Mouse (Mus musculus) macrophage (primary cell): ENCODE results near the gene Ccl20. TPM values are rescaled to one million over a fixed set of nuclear protein-coding genes. Genes with fewer than 3 reads are reported as not detected.

Source experiments
- H3K27ac ChIP-seq: fragments of 350-480 bp; formaldehyde crosslinking; 2 replicates; pipeline ENCODE4 v1.9.0; 2021
- H3K36me3 ChIP-seq: fragments of 350-480 bp; formaldehyde crosslinking; 2 replicates; pipeline ENCODE4 v1.9.0; 2021; ENCODE audit errors: inconsistent target
- H3K4me3 ChIP-seq: fragments of 350-480 bp; formaldehyde crosslinking; 2 replicates; pipeline ENCODE4 v1.9.0; 2021; ENCODE audit errors: inconsistent target
- H3K79me2 ChIP-seq: fragments of 350-480 bp; formaldehyde crosslinking; 2 replicates; pipeline ENCODE4 v1.9.0; 2021; ENCODE audit errors: inconsistent target
- WGBS: methylation state at CpG from one replicate; pipeline ENCODE4 v1.1.7; 2026; ENCODE audit warnings: inconsistent platforms; ENCODE audit not compliant: missing documents; 5-methylcytosine and 5-hydroxymethylcytosine counted together
- polyA plus RNA-seq: library from polyadenylated mRNA; stranded (reverse); fragments of 250-400 nt; gene quantifications from 3 replicates; pipeline ENCODE4 v1.2.4, GENCODE M21; 2018; ENCODE audit warnings: inconsistent platforms

Gene Ccl20
- polyA plus RNA-seq, 1 experiment from 2014 or later, result not detected

- H3K27ac ChIP-seq, result no peak overlapping the region
- no peaks in the 10 kb centered on the region for H3K79me2 ChIP-seq
- no peaks in the 10 kb centered on the region for H3K36me3 ChIP-seq
- WGBS, result 49% methylated on average over 5 of the region's 5 CpGs
- H3K4me3 ChIP-seq, result no peak overlapping the region
Measured at GRCm38 (mm10) chr1:83111726-83112125, 4.8 kb upstream of the Ccl20 start.

GRCm38 (mm10) chr1:83117217-83117616 is 651 bp downstream of the Ccl20 start:
- Histone ChIP-seq H3K4me3 (no peak overlapping the region), H3K36me3 (no peaks in the 10 kb centered on the region), H3K79me2 (no peaks in the 10 kb centered on the region), H3K27ac (no peak overlapping the region)
- 97% methylated on average over 3 of the region's 3 CpGs for WGBS

DNA sequence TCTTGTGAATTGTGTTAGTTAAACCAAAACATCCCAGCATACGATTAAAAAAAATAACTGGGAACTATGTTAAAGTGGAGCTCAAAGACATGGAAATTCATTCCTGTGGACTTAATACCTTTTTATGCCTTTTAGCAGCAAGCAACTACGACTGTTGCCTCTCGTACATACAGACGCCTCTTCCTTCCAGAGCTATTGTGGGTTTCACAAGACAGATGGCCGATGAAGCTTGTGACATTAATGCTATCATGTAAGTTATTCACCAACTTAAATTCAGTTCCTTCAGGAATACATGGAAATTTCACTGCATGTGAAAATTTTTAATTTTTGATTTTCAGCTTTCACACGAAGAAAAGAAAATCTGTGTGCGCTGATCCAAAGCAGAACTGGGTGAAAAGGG is 1.1 kb downstream of the Ccl20 start:
- Histone ChIP-seq H3K27ac (no peak overlapping the region), H3K36me3 (no peaks in the 10 kb centered on the region)
- 94% methylated on average over 7 of the region's 7 CpGs for WGBS

GRCm38 (mm10) chr1:83119903-83120302 is 3.3 kb downstream of the Ccl20 start:
- Histone ChIP-seq H3K36me3 (no peaks in the 10 kb centered on the region), H3K27ac (no peak overlapping the region), H3K79me2 (no peaks in the 10 kb centered on the region), H3K4me3 (no peak overlapping the region)

More for the DNA sequence above, 1.1 kb downstream of the Ccl20 start:
- H3K79me2 ChIP-seq, result no peaks in the 10 kb centered on the region
- H3K4me3 ChIP-seq, result no peak overlapping the region

DNA sequence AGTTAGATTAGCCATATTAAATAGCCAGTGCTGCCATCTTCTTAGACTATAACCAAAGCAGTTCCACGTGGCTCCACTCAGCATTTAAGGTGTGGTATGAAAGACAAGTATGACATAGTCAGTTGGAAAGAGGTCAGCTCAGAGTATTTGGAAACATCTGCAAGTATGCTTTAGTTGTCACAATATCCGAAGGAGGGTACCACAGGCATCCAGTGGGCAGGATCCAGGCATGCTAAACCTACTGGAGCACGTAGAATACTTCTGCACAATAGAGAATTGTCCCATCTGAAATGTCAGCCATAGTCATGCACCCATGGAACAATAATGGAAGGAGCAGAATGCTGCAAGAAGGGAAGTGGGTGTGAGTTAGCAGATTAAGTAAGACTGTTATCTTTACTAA is 3.7 kb downstream of the Ccl20 start:
- Histone ChIP-seq H3K27ac (no peak overlapping the region), H3K36me3 (no peaks in the 10 kb centered on the region), H3K4me3 (no peak overlapping the region), H3K79me2 (no peaks in the 10 kb centered on the region)
- WGBS, result 82% methylated on average over 3 of the region's 3 CpGs

GRCm38 (mm10) chr1:83123201-83123600 is 6.6 kb downstream of the Ccl20 start:
- Histone ChIP-seq H3K27ac (no peak overlapping the region), H3K4me3 (no peak overlapping the region), H3K36me3 (no peaks in the 10 kb centered on the region), H3K79me2 (no peaks in the 10 kb centered on the region)
- 87% methylated on average over 2 of the region's 2 CpGs for WGBS

GRCm38 (mm10) chr1:83135829-83136228 is 19.3 kb downstream of the Ccl20 start:
- Histone ChIP-seq H3K27ac (no peak overlapping the region), H3K79me2 (no peaks in the 10 kb centered on the region), H3K4me3 (no peak overlapping the region), H3K36me3 (no peaks in the 10 kb centered on the region)
- WGBS, result 71% methylated on average over 7 of the region's 7 CpGs

- 90% methylated on average over 8 of the region's 8 CpGs for WGBS
Measured at GRCm38 (mm10) chr1:83137847-83138246, 21.3 kb downstream of the Ccl20 start.

DNA sequence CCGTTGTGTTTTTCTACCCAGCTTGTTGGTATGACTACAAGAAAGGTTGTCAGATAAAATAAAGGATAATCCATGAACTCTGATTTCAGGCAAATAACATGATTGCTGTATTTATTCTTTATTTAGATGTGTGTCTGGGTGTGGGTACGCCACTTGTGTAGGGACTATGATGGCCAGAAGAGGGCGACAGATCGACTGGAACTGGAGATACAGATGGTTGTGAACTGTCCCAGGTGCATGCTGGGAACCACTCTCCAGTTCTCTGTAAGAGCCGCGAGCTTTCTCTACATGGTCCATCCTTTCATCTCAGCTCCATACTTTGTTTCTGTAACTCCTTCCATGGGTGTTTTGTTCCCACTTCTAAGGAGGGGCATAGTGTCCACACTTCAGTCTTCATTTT is 22.2 kb downstream of the Ccl20 start:
- H3K27ac ChIP-seq, result no peak overlapping the region
- no peaks in the 10 kb centered on the region for H3K79me2 ChIP-seq
- H3K4me3 ChIP-seq, result no peak overlapping the region
- 85% methylated on average over 6 of the region's 6 CpGs for WGBS
- H3K36me3 ChIP-seq, result no peaks in the 10 kb centered on the region

More at GRCm38 (mm10) chr1:83137847-83138246, 21.3 kb downstream of the Ccl20 start:
- no peaks in the 10 kb centered on the region for H3K79me2 ChIP-seq
- H3K4me3 ChIP-seq, result no peak overlapping the region
- no peaks in the 10 kb centered on the region for H3K36me3 ChIP-seq
- H3K27ac ChIP-seq, result no peak overlapping the region

- H3K4me3 ChIP-seq, result no peak overlapping the region
- no peaks in the 10 kb centered on the region for H3K36me3 ChIP-seq
- no peaks in the 10 kb centered on the region for H3K79me2 ChIP-seq
- no peak overlapping the region for H3K27ac ChIP-seq
- WGBS, result 76% methylated on average over 8 of the region's 8 CpGs
Measured at GRCm38 (mm10) chr1:83141510-83141909, 24.9 kb downstream of the Ccl20 start.

- Histone ChIP-seq H3K79me2 (no peaks in the 10 kb centered on the region), H3K4me3 (no peak overlapping the region), H3K36me3 (no peaks in the 10 kb centered on the region), H3K27ac (no peak overlapping the region)
- 77% methylated on average over 5 of the region's 5 CpGs for whole genome bisulfite sequencing
Measured at GRCm38 (mm10) chr1:83142055-83142454, 25.5 kb downstream of the Ccl20 start.

GRCm38 (mm10) chr1:83146547-83146946 is 30.0 kb downstream of the Ccl20 start:
- H3K4me3 ChIP-seq, result no peak overlapping the region
- H3K79me2 ChIP-seq, result no peaks in the 10 kb centered on the region
- no peak overlapping the region for H3K27ac ChIP-seq
- no peaks in the 10 kb centered on the region for H3K36me3 ChIP-seq
- WGBS, result 81% methylated on average over 2 of the region's 2 CpGs

- Histone ChIP-seq H3K4me3 (no peak overlapping the region), H3K79me2 (no peaks in the 10 kb centered on the region), H3K27ac (no peak overlapping the region), H3K36me3 (no peaks in the 10 kb centered on the region)
- WGBS, result 80% methylated on average over 3 of the region's 3 CpGs
Measured at GRCm38 (mm10) chr1:83150227-83150626, 33.7 kb downstream of the Ccl20 start.

DNA sequence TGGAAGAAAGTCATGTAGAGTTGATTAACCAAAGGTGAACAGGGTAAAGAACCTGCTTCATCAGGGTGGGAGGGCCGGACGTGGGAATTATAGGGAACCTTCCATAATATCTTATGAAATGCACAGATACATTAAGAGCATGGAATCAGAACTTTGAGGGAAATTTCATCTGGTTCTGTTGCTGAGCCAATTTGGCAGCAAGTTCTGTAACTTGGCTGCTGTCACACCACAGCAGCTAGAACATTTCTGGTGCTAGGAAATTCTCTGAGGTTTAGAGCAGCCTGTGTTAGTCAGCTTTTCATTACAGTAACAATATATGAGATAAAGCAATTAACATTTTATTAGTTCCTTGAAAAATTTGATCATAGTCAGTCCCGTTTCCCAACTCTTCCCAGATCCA is 36.4 kb downstream of the Ccl20 start:
- Histone ChIP-seq H3K27ac (no peak overlapping the region), H3K4me3 (no peak overlapping the region), H3K36me3 (no peaks in the 10 kb centered on the region), H3K79me2 (no peaks in the 10 kb centered on the region)
- WGBS, result 88% methylated on average over 3 of the region's 3 CpGs

DNA sequence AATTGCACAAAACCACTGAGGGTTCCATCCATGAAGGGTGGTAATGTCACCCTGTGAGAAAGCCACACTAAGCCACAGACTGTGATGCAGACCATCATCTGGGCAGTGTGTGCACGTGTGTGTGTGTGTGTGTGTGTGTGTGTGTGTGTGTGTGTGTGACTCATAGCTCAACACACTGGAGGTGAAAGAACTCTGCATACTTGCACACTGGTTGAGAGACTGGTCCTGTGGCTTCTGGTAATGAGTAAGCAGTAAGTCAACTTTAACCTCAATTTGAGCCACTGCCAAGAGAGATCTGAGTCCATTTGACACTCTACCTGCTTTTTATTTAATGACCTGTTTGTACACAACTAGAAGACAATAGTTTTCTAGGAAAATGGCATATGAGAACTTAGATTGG is 40.3 kb downstream of the Ccl20 start:
- no CpG with 5 or more reads among the region's 1 CpGs for WGBS

GRCm38 (mm10) chr1:83159603-83160002 is 43.0 kb downstream of the Ccl20 start, which contains the start of gene Daw1:
Daw1 (plus strand) TSS chr1:83159752.
- no peaks in the 10 kb centered on the region for H3K79me2 ChIP-seq
- H3K36me3 ChIP-seq, result no peaks in the 10 kb centered on the region
- 3% methylated on average over 16 of the region's 16 CpGs for WGBS
- no peak within 1 kb of the TSS for H3K4me3 ChIP-seq
- no peak within 1 kb of the TSS for H3K27ac ChIP-seq

More for the DNA sequence above, 40.3 kb downstream of the Ccl20 start:
- no peaks in the 10 kb centered on the region for H3K36me3 ChIP-seq
- no peaks in the 10 kb centered on the region for H3K79me2 ChIP-seq
- H3K4me3 ChIP-seq, result no peak overlapping the region
- H3K27ac ChIP-seq, result no peak overlapping the region
